Mouse (Mus musculus) fat pad, adult 2 months (tissue): ENCODE measurements around the gene Gm21119.
"Not testable (repeated sequence)": the region's sequence is repeated elsewhere in the genome, so short reads cannot be mapped to it uniquely, and the experiment has no call there.

Source experiments
- DNase-seq: peaks from one replicate; pipeline ENCODE4 v3.0.0-alpha.2; 2011; ENCODE audit warnings: low read depth, low spot score; ENCODE audit errors: extremely low read depth

The Gm21119 gene

DNA sequence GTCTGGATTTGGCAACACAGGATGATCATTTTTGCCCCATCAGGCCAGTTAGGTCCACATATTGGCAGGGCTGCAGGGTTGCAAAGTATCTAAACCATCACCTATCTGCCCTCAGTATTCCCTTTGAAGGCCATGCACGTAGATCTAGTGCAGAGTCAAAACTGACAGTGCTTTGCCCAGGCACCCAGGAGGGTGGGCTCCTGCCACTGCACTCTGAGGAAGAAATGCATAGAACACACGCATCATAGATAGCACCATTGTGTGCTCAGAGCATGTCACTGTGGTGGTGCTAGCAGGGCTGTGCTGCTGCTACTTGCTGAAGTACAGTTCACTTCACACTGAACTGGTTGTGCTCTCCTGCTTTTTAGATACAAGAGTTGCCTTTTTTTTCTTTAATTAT, at the start of gene Gm21119:
Gene Gm21119, plus strand, starts transcription at position 301 of the 400 bp plus-strand sequence.
- not testable (repeated sequence) for DNase-seq

- DNase-seq = not testable (repeated sequence)
These were observed 48.0 kb upstream of the Gm21119 start for GRCm38 (mm10) chr8:20566753-20567152.

DNA sequence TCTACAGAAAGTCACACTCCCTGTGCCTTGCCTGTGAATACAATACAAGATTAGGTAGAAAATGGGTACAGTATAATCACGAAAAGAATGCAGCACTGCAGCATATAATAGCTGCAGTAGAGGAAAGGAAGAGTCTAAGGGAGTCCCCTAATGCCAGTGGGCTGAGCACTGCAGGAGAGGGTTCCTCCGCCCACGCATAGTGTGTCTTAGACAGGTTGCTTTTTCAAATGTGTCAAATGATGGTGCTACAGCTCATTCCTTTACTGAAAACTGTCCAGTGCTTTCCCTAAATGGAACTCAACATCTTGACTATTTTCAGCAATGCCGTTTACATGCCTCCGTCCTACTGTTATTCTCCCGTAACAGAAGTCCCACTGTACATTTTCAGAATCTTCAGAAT, 33.6 kb upstream of the Gm21119 start:
- not testable (repeated sequence) for DNase-seq

GRCm38 (mm10) chr8:20582772-20583171, 31.9 kb upstream of the Gm21119 start:
- DNase-seq = not testable (repeated sequence)

DNA sequence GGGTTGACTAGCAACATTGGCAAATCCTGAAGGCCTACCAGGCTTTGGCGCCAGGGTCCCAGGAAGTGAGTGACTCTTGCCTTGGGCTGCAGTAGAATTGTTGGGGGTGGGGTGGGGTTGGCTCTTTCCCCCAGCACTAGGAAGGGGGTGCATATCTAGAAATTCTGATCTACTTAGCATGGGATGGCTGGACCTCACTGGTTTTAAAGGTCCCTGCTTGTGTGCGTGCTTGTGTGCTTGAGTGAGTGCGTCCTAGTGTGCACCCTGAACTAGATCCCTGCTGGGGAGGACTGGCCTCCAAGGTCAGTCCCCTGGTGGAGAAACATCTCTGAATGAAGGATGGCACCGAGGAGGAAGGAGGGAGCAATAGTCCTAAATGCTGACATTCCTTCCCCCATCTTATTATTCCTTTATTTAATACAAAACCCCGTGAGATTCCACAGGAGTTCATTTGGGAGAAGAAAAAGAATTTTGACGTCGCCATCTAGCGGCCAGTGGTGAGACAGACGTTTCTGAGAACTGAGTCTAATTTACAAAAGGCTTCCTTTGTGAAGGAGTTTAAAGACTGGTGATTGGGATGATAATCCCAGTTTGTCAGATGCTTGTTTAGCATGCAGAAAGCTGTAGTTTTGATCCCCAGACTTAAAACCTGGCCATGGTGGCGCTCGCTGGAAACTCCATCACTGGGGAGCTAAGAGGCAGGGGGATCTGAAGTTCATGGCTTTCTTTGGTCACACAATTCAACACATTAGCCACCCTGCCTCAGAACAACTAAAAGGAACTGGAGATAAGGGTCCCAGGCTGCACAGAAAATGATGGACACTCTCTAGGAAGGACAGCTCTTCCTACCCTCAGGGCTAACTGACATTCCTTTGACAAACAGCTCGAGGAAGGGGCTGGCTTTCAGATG, 26.2 kb upstream of the Gm21119 start:
- not testable (repeated sequence) for DNase-seq

DNA sequence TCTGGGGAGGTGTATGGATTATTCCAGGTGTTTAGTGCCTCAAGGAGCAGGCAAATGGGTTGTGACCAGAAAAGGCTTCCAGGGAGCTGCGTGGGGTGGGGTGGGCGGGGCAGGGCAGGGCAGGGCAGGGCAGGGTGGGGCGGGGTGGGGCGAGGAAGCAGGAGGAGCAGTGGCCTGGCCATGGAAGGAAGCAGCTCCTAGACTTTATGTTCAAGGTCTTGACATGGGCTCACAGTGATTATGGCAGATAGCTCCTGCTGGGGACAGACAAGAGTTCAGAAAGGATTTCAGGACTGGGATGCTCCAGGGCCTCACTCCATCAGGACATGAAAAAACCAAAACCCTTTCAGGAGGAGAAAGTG, 25.6 kb upstream of the Gm21119 start:
- DNase-seq = not testable (repeated sequence)

DNA sequence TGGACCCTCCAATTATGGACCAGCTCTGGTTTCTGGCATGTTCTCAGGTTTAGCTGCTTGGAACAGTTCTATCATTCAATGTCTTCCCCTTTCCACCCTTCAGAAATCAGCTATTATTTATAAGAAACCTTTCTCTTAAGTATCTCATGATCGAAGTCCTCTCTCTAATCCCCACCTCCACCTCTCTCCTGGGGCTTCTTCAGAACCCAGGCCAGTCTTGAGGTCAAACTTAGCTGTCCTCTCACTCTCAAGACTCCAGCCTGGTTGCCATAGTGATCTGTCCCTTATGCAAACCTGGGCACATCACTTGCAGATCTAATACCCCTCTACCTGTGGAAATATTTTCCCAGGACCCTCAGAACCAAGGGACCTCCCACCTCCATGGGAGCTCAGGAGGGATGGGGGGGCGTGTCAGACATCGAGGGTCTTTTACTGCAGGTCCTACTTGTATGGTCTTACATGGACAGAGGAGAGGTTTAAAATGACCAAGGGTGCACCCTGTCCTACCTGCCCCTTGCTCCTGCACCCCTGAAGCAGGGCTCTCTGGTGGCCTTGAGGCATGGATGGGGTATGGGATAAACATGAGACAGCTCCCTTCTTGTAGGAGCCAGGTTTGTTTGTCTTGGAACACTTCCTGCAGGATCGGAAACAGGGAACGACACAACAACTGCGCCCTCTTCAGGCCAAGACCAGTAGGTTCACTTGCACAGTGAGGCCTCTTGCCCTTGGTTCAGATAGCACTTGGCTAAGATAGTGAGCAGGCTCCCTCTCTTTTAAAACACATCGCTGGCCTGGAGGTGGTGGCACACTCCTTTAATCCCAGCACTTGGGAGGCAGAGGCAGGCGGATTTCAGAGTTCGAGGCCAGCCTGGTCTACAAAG, 24.4 kb upstream of the Gm21119 start:
- not testable (repeated sequence) for DNase-seq

- not testable (repeated sequence) for DNase-seq
These were observed 23.7 kb upstream of the Gm21119 start for GRCm38 (mm10) chr8:20591002-20591401.

GRCm38 (mm10) chr8:20592732-20593272, 21.9 kb upstream of the Gm21119 start:
- DNase-seq = not testable (repeated sequence)

DNA sequence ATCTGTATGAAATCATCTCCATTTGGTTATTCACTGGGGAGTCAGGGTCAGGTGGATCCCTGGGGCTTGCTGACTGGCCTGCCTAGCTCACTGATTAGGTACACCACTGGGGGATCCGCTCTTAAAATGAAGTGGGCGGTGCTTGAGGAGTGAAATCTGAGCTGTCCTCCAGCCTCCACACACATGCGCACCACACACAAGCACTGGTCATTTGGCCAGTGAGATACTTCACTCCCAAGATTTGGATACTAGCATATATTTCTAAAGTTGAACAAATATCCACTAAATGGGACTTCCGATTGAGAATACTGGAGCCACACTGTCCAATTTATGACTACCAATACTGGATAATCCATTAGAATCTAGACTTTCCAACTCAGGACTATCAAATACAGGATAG, 20.9 kb upstream of the Gm21119 start:
- not testable (repeated sequence) for DNase-seq

GRCm38 (mm10) chr8:20596081-20596841, 18.5 kb upstream of the Gm21119 start:
- not testable (repeated sequence) for DNase-seq

GRCm38 (mm10) chr8:20596842-20597708, 17.6 kb upstream of the Gm21119 start:
- not testable (repeated sequence) for DNase-seq

DNA sequence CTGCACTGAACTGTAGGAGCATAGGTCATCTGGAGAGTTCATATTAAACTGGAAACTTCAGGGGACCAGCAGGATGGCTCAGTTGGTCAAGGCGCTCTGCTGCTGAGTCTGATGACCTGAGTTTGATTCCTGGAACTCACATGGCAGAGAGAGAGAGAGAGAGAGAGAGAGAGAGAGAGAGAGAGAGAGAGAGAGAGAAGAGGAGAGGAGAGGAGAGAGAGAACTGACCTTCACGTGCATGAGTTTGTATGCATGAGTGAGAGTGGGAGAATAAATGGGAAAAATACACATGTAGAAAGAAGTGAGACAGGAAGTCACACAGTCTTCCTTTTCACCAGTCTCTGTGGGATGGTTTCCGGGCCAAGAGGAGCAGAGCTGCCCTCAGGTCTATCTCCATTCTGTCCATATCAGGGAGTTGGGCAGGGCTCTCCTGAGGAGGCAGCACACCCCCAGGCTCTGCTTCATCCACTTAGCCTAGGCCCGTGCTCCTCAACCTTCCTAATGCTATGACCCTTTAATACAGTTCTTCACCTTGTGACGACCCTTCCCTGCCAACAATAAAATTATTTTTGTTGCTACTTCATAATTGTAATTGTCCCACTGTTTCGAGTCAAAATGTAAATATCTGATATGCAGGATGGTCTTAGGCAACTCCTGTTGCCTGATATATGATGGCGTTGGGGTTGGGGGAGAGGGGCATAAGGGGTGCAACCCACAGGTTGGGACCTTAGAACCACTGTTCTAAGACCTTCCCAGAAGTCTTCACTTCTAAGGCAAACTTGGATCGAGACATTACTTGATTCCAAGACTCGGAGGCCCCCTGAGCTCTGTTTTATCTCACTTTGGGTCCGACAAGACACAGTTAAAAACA, 16.2 kb upstream of the Gm21119 start:
- DNase-seq = not testable (repeated sequence)

GRCm38 (mm10) chr8:20599350-20599749, 15.4 kb upstream of the Gm21119 start:
- DNase-seq = not testable (repeated sequence)

- not testable (repeated sequence) for DNase-seq
These were observed 3.9 kb upstream of the Gm21119 start for GRCm38 (mm10) chr8:20610856-20611255.

DNA sequence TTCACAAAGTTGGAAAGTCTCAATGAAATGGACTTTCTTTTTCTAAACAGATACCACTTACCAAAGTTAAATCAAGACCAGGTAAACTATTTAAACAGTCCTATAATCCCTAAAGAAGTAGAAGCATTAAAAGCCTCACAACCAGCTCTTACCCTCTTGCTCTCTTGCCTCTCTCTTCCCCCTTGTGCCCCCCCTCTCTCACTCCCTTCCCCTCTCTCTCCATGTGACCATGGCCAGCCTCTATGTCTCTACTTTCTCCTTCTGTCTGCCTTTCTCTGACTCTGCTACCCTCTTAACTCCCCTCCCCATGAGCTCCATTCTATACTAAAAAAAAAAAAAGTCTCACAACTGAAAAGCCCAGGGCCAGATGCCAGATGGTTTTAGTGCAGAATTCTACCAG, 2.0 kb upstream of the Gm21119 start:
- DNase-seq = not testable (repeated sequence)

DNA sequence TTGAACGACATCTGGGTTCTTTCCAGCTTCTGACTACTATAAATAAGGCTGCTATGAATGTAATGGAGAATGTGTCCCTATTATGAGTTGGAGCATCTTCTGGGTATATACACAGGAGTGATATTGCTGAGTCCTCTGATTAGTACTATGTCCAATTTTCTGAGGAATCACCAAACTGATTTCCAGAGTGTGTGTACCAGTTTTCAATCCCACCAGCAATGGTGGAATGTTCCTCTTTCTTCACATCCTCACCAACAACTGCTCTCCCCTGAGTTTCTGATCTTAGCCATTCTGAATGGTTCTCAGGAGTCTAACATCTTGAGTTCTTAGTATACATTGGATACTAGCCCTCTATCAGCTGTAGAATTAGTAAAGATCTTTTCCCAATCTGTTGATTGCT, 16.0 kb downstream of the Gm21119 start:
- not testable (repeated sequence) for DNase-seq

DNA sequence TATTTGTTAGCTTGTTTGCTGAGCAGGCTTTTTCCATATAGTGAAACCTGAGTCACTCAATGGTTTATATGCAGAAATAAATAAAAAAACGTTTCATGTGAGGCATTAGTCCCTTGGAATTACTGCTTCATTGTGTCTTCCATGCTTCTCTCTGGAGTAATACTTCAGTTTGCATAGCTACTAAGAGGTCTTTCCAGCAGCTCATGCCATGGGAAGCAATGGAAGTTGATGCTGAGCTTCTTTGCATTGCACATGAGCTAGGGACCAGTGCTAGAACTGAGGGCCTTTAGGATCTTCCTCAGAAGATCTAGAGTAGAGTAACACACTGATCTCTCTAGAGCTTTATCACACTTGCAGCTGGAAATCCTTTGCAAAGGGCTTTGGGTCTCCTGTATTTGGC, 23.2 kb downstream of the Gm21119 start:
- DNase-seq = not testable (repeated sequence)

GRCm38 (mm10) chr8:20643536-20643935, 28.8 kb downstream of the Gm21119 start:
- not testable (repeated sequence) for DNase-seq
